Mouse (Mus musculus) lung, postnatal 0 days (tissue): ENCODE measurements around the gene Rad50.

ENCODE experiments used
- CTCF ChIP-seq: IDR thresholded peaks from 2 replicates; pipeline ENCODE4 v1.5.1; 2016; ENCODE audit warnings: antibody characterized with exemption, mild to moderate bottlenecking
- EP300 ChIP-seq: IDR thresholded peaks from 2 replicates; pipeline ENCODE4 v1.6.1; 2016; ENCODE audit warnings: antibody characterized with exemption, mild to moderate bottlenecking, control low read depth

GRCm38 (mm10) chr11:53604983-53605382 lies 102.1 kb downstream of the Rad50 start:
- TF ChIP-seq CTCF = peak; percentile 34; the same call in 1 of the 2 replicates
- no peak for TF ChIP-seq EP300
